Mouse (Mus musculus) MEL (cell line): ENCODE results near the gene Csdc2.

ENCODE experiments used
- BHLHE40 ChIP-seq: IDR thresholded peaks from 2 replicates; pipeline ENCODE4 v1.6.1; 2012; ENCODE audit warnings: low read depth, mild to moderate bottlenecking, inconsistent platforms, low read length, improper control_type of control experiment, borderline replicate concordance
- CTCF ChIP-seq, 3 experiments: IDR thresholded peaks in 2 of 3; conservative IDR thresholded peaks in 1 of 3; 2 replicates each; pipeline ENCODE4 v1.5.1; 2011 to 2012; ENCODE audit warnings: low read length in 3 of 3, low read depth in 2 of 3, mild to moderate bottlenecking in 2 of 3, improper control_type of control experiment in 1 of 3, inconsistent platforms in 1 of 3, mixed read lengths in 1 of 3, moderate library complexity in 1 of 3; ENCODE audit not compliant: control insufficient read depth in 1 of 3, insufficient read depth in 1 of 3, poor library complexity in 1 of 3, severe bottlenecking in 1 of 3
- EP300 ChIP-seq, 2 experiments: IDR thresholded peaks; 2 replicates each; pipeline ENCODE4 v1.6.1; 2011; ENCODE audit warnings: improper control_type of control experiment in 2 of 2, low read length in 2 of 2, low read depth in 1 of 2, mild to moderate bottlenecking in 1 of 2
- GABPA ChIP-seq: IDR thresholded peaks from 2 replicates; pipeline ENCODE4 v1.6.1; 2012; ENCODE audit warnings: low read depth, mild to moderate bottlenecking, inconsistent platforms, low read length, improper control_type of control experiment, moderate library complexity
- GATA1 ChIP-seq: IDR thresholded peaks from 2 replicates; pipeline ENCODE4 v1.6.1; 2011; ENCODE audit warnings: low read depth, low read length, improper control_type of control experiment
- MAFK ChIP-seq: IDR thresholded peaks from 2 replicates; pipeline ENCODE4 v1.6.1; 2011; ENCODE audit warnings: low read depth, mild to moderate bottlenecking, low read length, improper control_type of control experiment, borderline replicate concordance
- MEF2A ChIP-seq: IDR thresholded peaks from 2 replicates; pipeline ENCODE4 v1.6.1; 2014; ENCODE audit warnings: low read depth, mild to moderate bottlenecking, inconsistent platforms, low read length, improper control_type of control experiment; ENCODE audit not compliant: poor library complexity, insufficient replicate concordance, severe bottlenecking; ENCODE audit errors: extremely low read depth
- POLR2A ChIP-seq, 2 experiments: IDR thresholded peaks; 2 replicates each; pipeline ENCODE4 v1.6.1; 2011 to 2012; ENCODE audit warnings: low read length in 2 of 2, mild to moderate bottlenecking in 2 of 2, control low read depth in 1 of 2, improper control_type of control experiment in 1 of 2, low read depth in 1 of 2, moderate library complexity in 1 of 2; ENCODE audit not compliant: control insufficient read depth in 1 of 2, insufficient read depth in 1 of 2, poor library complexity in 1 of 2
- RAD21 ChIP-seq: IDR thresholded peaks from 2 replicates; pipeline ENCODE4 v1.6.1; 2011; ENCODE audit warnings: mild to moderate bottlenecking, low read depth, low read length, improper control_type of control experiment
- RCOR1 ChIP-seq: IDR thresholded peaks from 2 replicates; pipeline ENCODE4 v1.6.1; 2012; ENCODE audit warnings: low read depth, mild to moderate bottlenecking, inconsistent platforms, low read length, improper control_type of control experiment
- SMC3 ChIP-seq: IDR thresholded peaks from 2 replicates; pipeline ENCODE4 v1.6.1; 2011; ENCODE audit warnings: low read depth, low read length, improper control_type of control experiment
- TAL1 ChIP-seq: IDR thresholded peaks from 2 replicates; pipeline ENCODE4 v1.6.1; 2012; ENCODE audit warnings: mild to moderate bottlenecking, inconsistent platforms, low read length, moderate library complexity, mixed read lengths
- UBTF ChIP-seq: IDR thresholded peaks from 2 replicates; pipeline ENCODE4 v1.6.1; 2012; ENCODE audit warnings: low read depth, mild to moderate bottlenecking, inconsistent platforms, low read length, improper control_type of control experiment, moderate library complexity, borderline replicate concordance; ENCODE audit not compliant: insufficient read depth

- TF ChIP-seq GABPA (no peak), POLR2A (IDR thresholded peaks at IDR 0.05; ENCODE audit: control insufficient read depth in 1 of 2, insufficient read depth in 1 of 2, low read depth in 1 of 2, low read length in 2 of 2, poor library complexity in 1 of 2) (no peak), MAFK (no peak), CTCF (IDR thresholded peaks at IDR 0.05 in 2 of 3, conservative IDR thresholded peaks at IDR 0.05 in 1 of 3; ENCODE audit: control insufficient read depth in 1 of 3, insufficient read depth in 1 of 3, low read depth in 2 of 3, low read length in 3 of 3, poor library complexity in 1 of 3, severe bottlenecking in 1 of 3) (no peak), TAL1 (no peak), GATA1 (no peak), EP300 (IDR thresholded peaks at IDR 0.05; ENCODE audit: low read depth in 1 of 2, low read length in 2 of 2) (no peak), SMC3 (no peak), RAD21 (no peak), UBTF (no peak), MEF2A (no peak), RCOR1 (no peak), BHLHE40 (no peak)
Measured at GRCm38 (mm10) chr15:81891140-81891802, 45.3 kb upstream of the Csdc2 start.
